Mouse (Mus musculus): ENCODE measurements around the gene Rnf145. TPM values are rescaled to one million over a fixed set of nuclear protein-coding genes. Genes with fewer than 3 reads are reported as not detected.
A peak's percentile ranks its signal among the peaks of the same experiment; 100 is the strongest.

Rnf145 gene
- polyA plus RNA-seq, 2 experiments = 45.8 to 49.0 TPM

DNA sequence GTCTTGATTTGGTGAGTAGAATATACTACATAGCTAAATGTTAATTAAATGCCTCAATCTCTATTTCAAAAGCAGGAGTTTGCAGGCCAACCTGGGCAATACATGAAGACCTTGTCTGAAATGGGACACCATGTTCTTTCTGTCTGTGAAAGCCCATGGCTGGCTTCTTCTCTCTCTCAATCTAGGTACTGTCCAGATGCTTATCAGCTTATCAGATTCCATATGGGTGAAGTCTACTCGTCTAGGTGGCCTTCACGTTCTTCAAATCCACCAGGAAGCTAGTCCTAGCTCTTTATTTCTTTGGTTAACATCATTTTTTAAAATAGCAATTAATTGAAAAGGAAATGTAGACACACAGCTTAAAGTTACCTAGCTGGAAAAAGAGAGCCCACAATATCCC is 8.9 kb upstream of the Rnf145 start:
- Histone ChIP-seq H3K9me3 (ENCODE audit: control insufficient read depth, low read length) (no peaks in the 10 kb centered on the region), H3K36me3 (replicated peaks; ENCODE audit: control insufficient read depth, insufficient read depth, low read depth) (no peaks in the 10 kb centered on the region), H3K27ac (peak overlapping the region; percentile 97), H3K4me1 (replicated peaks; ENCODE audit: control insufficient read depth in 2 of 2, insufficient read depth in 2 of 2, low read length in 1 of 2) (peaks cover 74 to 75% of the 10 kb centered on the region in 2 experiments), H3K9ac (replicated peaks) (peak overlapping the region; percentile 70), H3K4me3 (ENCODE audit: insufficient read depth in 1 of 2, low read depth in 2 of 2, low read length in 2 of 2) (peak overlapping the region in 1 of 2 experiments; percentile 48; a peak in 2 of 4 replicates), H3K4me2 (ENCODE audit: low read depth) (peak overlapping the region; percentile 72), H3K27me3 (ENCODE audit: control insufficient read depth, insufficient read depth, low read length) (no peaks in the 10 kb centered on the region)
- DNase-seq (ENCODE audit: low read depth in 3 of 3, low spot score in 3 of 3) (no peak), ATAC-seq (ENCODE audit: insufficient read depth) (no peak)
- WGBS (ENCODE audit: insufficient replicate concordance) = 24% methylated on average over 2 of the region's 2 CpGs
- TF ChIP-seq CTCF (IDR thresholded peaks at IDR 0.05; ENCODE audit: low read depth) = no peak
- TF ChIP-seq EP300 (IDR thresholded peaks at IDR 0.05; ENCODE audit: low read depth) = no peak

DNA sequence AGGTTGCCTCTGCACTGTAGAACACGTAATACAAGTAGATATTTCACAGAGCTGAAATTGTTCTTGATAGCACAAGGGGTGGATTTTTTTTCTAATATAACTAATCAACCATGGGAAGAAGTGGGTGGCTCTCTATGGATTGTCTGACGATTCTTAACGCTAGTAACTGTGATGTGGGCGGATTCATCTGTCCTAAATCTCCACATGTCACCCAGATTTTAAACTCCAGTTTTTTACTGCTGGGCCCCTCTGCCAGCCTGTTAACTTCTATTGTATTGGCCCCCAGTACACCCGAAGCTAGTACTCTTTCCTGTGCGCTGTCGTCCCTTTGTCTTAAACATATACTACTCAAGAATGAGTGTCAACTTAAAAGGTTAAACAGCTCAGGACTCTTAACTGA is 8.4 kb upstream of the Rnf145 start:
- H3K9ac ChIP-seq (replicated peaks) = peak overlapping the region; percentile 70
- ATAC-seq (ENCODE audit: insufficient read depth) (no peak), DNase-seq (ENCODE audit: low read depth in 3 of 3, low spot score in 3 of 3) (no peak)
- H3K27me3 ChIP-seq (ENCODE audit: control insufficient read depth, insufficient read depth, low read length) = no peaks in the 10 kb centered on the region
- no peaks in the 10 kb centered on the region for H3K36me3 ChIP-seq (replicated peaks; ENCODE audit: control insufficient read depth, insufficient read depth, low read depth)
- H3K4me1 ChIP-seq (replicated peaks; ENCODE audit: control insufficient read depth in 2 of 2, insufficient read depth in 2 of 2, low read length in 1 of 2) = peaks cover 76 to 79% of the 10 kb centered on the region in 2 experiments
- no peaks in the 10 kb centered on the region for H3K9me3 ChIP-seq (ENCODE audit: control insufficient read depth, low read length)
- H3K4me2 ChIP-seq (ENCODE audit: low read depth) = peak overlapping the region; percentile 72
- 48% methylated on average over 7 of the region's 7 CpGs for WGBS (ENCODE audit: insufficient replicate concordance)
- no peak for TF ChIP-seq EP300 (IDR thresholded peaks at IDR 0.05; ENCODE audit: low read depth)
- TF ChIP-seq CTCF (IDR thresholded peaks at IDR 0.05; ENCODE audit: low read depth) = no peak
- H3K4me3 ChIP-seq (ENCODE audit: insufficient read depth in 1 of 2, low read depth in 2 of 2, low read length in 2 of 2) = peak overlapping the region in 1 of 2 experiments; percentile 48; a peak in 1 of 4 replicates
- peak overlapping the region; percentile 97 for H3K27ac ChIP-seq

DNA sequence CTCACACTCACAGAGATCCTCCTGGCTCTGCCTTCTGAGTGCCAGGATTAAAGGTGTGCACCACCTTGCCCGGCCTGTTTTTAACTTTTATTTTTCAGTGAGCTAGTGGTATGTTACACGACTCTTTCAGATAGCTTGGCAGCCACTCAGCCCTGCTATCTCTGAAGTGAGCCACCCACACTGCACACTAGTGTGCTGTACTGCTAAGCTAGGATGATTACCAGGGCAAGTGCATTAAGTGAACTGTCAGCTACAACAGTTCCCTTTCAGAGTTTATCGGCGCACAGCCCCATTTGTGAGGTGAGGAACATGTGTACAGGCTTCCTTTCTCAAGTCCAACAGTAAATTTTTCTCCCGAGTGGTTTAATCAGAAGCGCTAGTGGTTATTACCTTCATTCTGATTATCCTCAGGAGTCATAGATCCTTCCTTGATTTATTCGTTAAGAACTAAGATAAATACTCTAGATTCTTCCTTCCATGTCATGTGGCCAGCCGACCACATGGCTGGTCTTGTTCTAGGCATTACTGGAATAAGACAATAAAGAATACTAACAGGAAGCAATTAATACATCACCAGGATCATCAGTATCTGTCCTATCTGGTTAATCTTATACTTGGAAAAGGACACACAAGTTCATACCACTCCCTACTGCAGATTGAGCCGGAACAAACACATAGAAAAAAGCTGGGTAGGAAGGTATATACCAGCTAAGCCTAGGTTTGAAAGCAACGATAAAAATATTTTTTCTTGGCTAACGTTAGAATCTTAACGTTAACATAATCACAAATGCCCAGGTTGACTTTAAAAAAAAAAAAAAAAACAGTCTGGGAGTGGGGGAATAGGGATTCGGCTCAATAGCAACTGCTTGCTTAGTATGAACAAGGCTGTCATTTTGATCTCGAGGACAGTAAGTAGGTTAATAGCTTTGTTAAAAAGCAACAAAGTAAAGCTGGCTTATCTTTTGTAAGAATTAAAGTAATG is 6.4 kb upstream of the Rnf145 start:
- ATAC-seq (ENCODE audit: insufficient read depth) (peak; percentile 77), DNase-seq (ENCODE audit: low read depth in 3 of 3, low spot score in 3 of 3) (peak; percentile 75 to 81 (median 76))
- Histone ChIP-seq H3K27me3 (ENCODE audit: control insufficient read depth, insufficient read depth, low read length) (no peaks in the 10 kb centered on the region), H3K36me3 (replicated peaks; ENCODE audit: control insufficient read depth, insufficient read depth, low read depth) (no peaks in the 10 kb centered on the region), H3K4me1 (replicated peaks; ENCODE audit: control insufficient read depth in 2 of 2, insufficient read depth in 2 of 2, low read length in 1 of 2) (peaks cover 79 to 81% of the 10 kb centered on the region in 2 experiments), H3K4me2 (ENCODE audit: low read depth) (peak overlapping the region; percentile 72), H3K9ac (replicated peaks) (peak overlapping the region; percentile 67), H3K4me3 (ENCODE audit: insufficient read depth in 1 of 2, low read depth in 2 of 2, low read length in 2 of 2) (peak overlapping the region; percentile 7 to 30; a peak in 2 of 4 replicates), H3K9me3 (ENCODE audit: control insufficient read depth, low read length) (no peaks in the 10 kb centered on the region), H3K27ac (peak overlapping the region; percentile 97)
- 0 out of 2 replicates have a peak, but pooled peaks have one; percentile 8 for TF ChIP-seq CTCF (IDR thresholded peaks at IDR 0.05; ENCODE audit: low read depth)
- TF ChIP-seq EP300 (IDR thresholded peaks at IDR 0.05; ENCODE audit: low read depth) = peak; percentile 86
- WGBS (ENCODE audit: insufficient replicate concordance) = 15% methylated on average over 14 of the region's 14 CpGs

DNA sequence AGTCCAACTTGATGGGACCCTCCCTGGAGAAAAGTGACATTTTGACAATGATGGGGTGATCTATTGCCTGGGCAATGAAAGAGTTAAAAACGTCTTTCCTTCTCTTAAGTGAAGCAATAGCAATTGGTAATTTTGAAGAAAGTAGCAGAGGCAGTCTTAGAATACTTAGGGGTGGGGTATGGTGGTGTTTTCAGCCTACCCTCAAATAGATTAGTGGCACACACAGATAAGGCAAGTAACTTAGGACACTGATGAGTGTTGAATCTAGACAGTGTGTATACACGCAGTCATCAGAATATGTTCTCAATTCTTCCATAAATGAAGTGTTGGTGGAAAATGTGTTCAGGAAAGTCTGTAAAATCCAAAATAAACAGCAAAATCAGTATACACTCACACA is 5.7 kb upstream of the Rnf145 start:
- peak overlapping the region; percentile 72 for H3K4me2 ChIP-seq (ENCODE audit: low read depth)
- no peaks in the 10 kb centered on the region for H3K36me3 ChIP-seq (replicated peaks; ENCODE audit: control insufficient read depth, insufficient read depth, low read depth)
- H3K4me3 ChIP-seq (ENCODE audit: insufficient read depth in 1 of 2, low read depth in 2 of 2, low read length in 2 of 2) = peak overlapping the region in 1 of 2 experiments; percentile 30; a peak in 2 of 4 replicates
- H3K9me3 ChIP-seq (ENCODE audit: control insufficient read depth, low read length) = no peaks in the 10 kb centered on the region
- no peak for TF ChIP-seq CTCF (IDR thresholded peaks at IDR 0.05; ENCODE audit: low read depth)
- TF ChIP-seq EP300 (IDR thresholded peaks at IDR 0.05; ENCODE audit: low read depth) = peak; percentile 83
- 6% methylated on average over 2 of the region's 2 CpGs for WGBS (ENCODE audit: insufficient replicate concordance)
- DNase-seq (ENCODE audit: low read depth in 3 of 3, low spot score in 3 of 3) = peak in 1 of 3 experiments; percentile 53
- peak; percentile 64 for ATAC-seq (ENCODE audit: insufficient read depth)
- peak overlapping the region; percentile 97 for H3K27ac ChIP-seq
- no peaks in the 10 kb centered on the region for H3K27me3 ChIP-seq (ENCODE audit: control insufficient read depth, insufficient read depth, low read length)
- H3K9ac ChIP-seq (replicated peaks) = peak overlapping the region; percentile 67
- peaks cover 78 to 81% of the 10 kb centered on the region in 2 experiments for H3K4me1 ChIP-seq (replicated peaks; ENCODE audit: control insufficient read depth in 2 of 2, insufficient read depth in 2 of 2, low read length in 1 of 2)

DNA sequence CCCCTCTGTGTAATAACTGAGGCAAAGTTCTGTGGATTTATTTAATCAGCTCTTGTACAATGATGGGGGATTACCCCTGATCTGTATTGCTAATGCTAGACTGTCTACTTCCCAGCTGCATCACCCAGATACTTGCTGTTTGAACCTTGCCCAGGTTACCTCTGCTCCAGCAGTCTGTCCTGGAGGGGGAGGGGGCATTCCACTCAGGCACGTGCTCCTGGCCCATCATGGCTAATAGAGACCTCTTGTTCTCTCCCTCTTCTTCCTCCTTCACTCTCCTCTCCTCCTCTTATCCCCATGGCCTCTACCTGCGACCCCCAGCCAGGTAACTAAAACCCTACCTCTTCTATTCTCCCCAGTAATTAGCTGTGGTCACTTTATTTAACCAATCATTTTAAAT is 4.1 kb upstream of the Rnf145 start:
- Histone ChIP-seq H3K27ac (peak overlapping the region; percentile 64), H3K4me3 (ENCODE audit: insufficient read depth in 1 of 2, low read depth in 2 of 2, low read length in 2 of 2) (no peak overlapping the region), H3K4me2 (ENCODE audit: low read depth) (no peak overlapping the region), H3K9ac (replicated peaks) (peak overlapping the region; percentile 23; the same call in 1 of the 2 replicates), H3K27me3 (ENCODE audit: control insufficient read depth, insufficient read depth, low read length) (no peaks in the 10 kb centered on the region), H3K36me3 (replicated peaks; ENCODE audit: control insufficient read depth, insufficient read depth, low read depth) (no peaks in the 10 kb centered on the region), H3K4me1 (replicated peaks; ENCODE audit: control insufficient read depth in 2 of 2, insufficient read depth in 2 of 2, low read length in 1 of 2) (peaks cover 66 to 71% of the 10 kb centered on the region in 2 experiments), H3K9me3 (ENCODE audit: control insufficient read depth, low read length) (no peaks in the 10 kb centered on the region)
- ATAC-seq (ENCODE audit: insufficient read depth) = no peak
- WGBS (ENCODE audit: insufficient replicate concordance) = 59% methylated on average over 2 of the region's 2 CpGs
- TF ChIP-seq EP300 (IDR thresholded peaks at IDR 0.05; ENCODE audit: low read depth) (no peak), CTCF (IDR thresholded peaks at IDR 0.05; ENCODE audit: low read depth) (no peak)
- no peak for DNase-seq (ENCODE audit: low read depth in 3 of 3, low spot score in 3 of 3)

Measured in liver, embryonic 14.5 days (tissue).